Mouse (Mus musculus) urinary bladder, postnatal 4 days (tissue): ENCODE data around the gene Mgll.

Experiments
- DNase-seq, 2 experiments: peaks; one replicate each; pipeline ENCODE4 v3.0.0; 2021 to 2022; ENCODE audit warnings: low spot score in 2 of 2

Gene Mgll

GRCm38 (mm10) chr6:88724313-88725195 is at the start of gene Mgll:
TSS of gene Mgll (plus strand) at chr6:88724412.
- DNase-seq, result peak in 1 of 2 experiments; percentile 55

- DNase-seq, result no peak
Measured at GRCm38 (mm10) chr6:88675815-88676214, 48.4 kb upstream of the Mgll start.

- no peak for DNase-seq
Measured at GRCm38 (mm10) chr6:88676753-88677736, 47.2 kb upstream of the Mgll start.

- no peak for DNase-seq
Measured at GRCm38 (mm10) chr6:88677738-88678137, 46.5 kb upstream of the Mgll start.

GRCm38 (mm10) chr6:88681026-88681425 is 43.2 kb upstream of the Mgll start:
- DNase-seq, result no peak

GRCm38 (mm10) chr6:88683380-88684053 is 40.7 kb upstream of the Mgll start:
- DNase-seq, result no peak

- DNase-seq, result no peak
Measured at GRCm38 (mm10) chr6:88688171-88688570, 36.0 kb upstream of the Mgll start.

- no peak for DNase-seq
Measured at GRCm38 (mm10) chr6:88688712-88689111, 35.5 kb upstream of the Mgll start.

GRCm38 (mm10) chr6:88690211-88690610 is 34.0 kb upstream of the Mgll start:
- no peak for DNase-seq

GRCm38 (mm10) chr6:88691361-88691760 is 32.9 kb upstream of the Mgll start:
- DNase-seq, result no peak

- DNase-seq, result no peak
Measured at GRCm38 (mm10) chr6:88702887-88703286, 21.3 kb upstream of the Mgll start.

- DNase-seq, result no peak
Measured at GRCm38 (mm10) chr6:88703731-88704130, 20.5 kb upstream of the Mgll start.

- DNase-seq, result no peak
Measured at GRCm38 (mm10) chr6:88708401-88709278, 15.6 kb upstream of the Mgll start.

- DNase-seq, result no peak
Measured at GRCm38 (mm10) chr6:88709279-88709575, 15.0 kb upstream of the Mgll start.

GRCm38 (mm10) chr6:88711313-88711712 is 12.9 kb upstream of the Mgll start:
- DNase-seq, result no peak

- no peak for DNase-seq
Measured at GRCm38 (mm10) chr6:88712083-88712482, 12.1 kb upstream of the Mgll start.

- no peak for DNase-seq
Measured at GRCm38 (mm10) chr6:88713320-88713719, 10.9 kb upstream of the Mgll start.

GRCm38 (mm10) chr6:88714200-88714674 is 10.0 kb upstream of the Mgll start:
- no peak for DNase-seq

- no peak for DNase-seq
Measured at GRCm38 (mm10) chr6:88715378-88715781, 8.8 kb upstream of the Mgll start.

GRCm38 (mm10) chr6:88715966-88716365 is 8.2 kb upstream of the Mgll start:
- DNase-seq, result no peak
